Mouse (Mus musculus) T-helper 2 cell (primary cell): Measurements from ENCODE around the gene Gm9833.

ENCODE experiments used
- in situ Hi-C: fragments of 300-600 bp; cut with MboI, MseI; formaldehyde crosslinking; loops from one replicate; pipeline ENCODE4 v1.15.1; 2025; ENCODE audit warnings: high pct_unique_total_duplicates

The Gm9833 gene

DNA sequence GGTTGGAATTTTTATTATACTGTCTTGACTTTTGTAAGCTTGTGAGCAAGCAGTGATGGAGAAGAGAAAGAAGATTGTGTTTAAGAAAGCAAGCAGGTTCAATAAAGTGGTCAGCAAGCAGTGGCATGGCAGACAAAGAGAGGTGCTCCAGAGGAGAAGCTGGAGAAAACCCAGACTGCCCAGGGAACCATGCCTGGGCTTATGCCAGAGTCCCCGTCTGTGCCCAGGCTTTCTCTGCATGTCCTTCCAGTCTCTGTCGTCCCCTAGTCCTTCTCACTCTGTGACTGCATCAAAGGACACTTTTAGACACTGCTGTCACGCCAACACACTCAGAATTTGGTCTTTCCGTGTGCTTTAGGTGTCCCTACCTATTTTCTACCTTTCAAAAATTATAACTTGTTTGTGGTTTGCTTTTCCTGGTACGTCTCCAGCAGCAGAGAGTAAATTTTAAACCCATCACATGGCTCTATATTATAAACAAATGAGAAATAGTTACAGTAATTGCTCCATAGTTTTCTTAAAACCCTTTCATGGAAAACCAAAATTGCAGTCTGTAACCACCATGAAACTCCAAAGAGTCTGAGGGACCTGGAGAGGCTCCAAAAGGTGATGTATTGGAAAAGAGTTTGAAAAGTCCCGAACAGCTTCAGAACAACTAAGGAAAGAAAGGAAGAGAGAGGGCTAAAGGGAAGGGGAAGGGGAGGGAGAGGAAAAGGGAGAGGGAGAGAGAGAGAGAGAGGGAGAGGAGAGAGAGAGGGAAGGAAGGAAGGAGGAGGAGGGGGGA, 34.2 kb downstream of the Gm9833 start:
- in situ Hi-C loops: no loop called here

GRCm38 (mm10) chr3:10123615-10124014, 35.7 kb downstream of the Gm9833 start:
- in situ Hi-C loops: no loop called here

DNA sequence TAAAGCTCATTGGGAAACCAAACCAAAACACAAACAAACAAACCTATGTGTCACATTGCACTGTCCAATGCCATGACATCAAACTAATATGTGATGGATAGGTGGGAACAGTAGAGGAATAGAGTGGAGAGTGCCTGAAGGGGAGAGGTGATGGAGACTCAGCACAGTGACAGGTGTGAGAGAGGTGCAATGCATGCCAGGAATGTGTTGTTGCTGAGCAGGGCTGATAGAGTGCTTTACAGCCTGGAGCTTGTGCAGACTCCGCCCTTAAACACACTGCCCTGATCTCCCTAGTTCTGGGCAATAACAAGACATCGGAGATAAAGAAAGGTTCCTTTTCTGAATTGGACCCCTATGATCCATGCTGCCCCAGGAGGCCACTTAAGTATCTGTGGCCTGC, 36.2 kb downstream of the Gm9833 start:
- in situ Hi-C loops: no loop called here

- in situ Hi-C loops: no loop called here
Measured at GRCm38 (mm10) chr3:10125301-10125700, 37.4 kb downstream of the Gm9833 start.

DNA sequence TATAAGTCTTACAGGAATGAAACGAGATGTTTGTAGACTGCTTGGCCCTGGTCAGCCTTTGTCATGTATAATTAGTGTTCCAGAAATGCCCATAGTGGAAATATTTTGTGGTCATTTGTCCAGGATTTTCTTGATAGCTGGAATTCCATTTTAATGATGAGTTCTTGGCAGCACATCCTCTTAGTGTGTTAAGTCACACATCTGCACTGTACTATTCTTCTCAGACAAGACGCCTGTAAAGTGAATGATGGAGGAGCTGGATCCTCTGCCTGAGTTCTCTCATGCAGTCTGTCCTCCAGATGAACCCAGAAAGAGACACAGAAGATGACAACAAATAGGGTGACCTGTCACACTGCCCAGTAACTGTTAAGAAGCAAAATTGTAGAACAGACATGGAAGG, 38.1 kb downstream of the Gm9833 start:
- in situ Hi-C loops: no loop called here

- in situ Hi-C loops: no loop called here
Measured at GRCm38 (mm10) chr3:10126502-10126901, 38.6 kb downstream of the Gm9833 start.

GRCm38 (mm10) chr3:10126952-10127351, 39.0 kb downstream of the Gm9833 start:
- in situ Hi-C loops: no loop called here

DNA sequence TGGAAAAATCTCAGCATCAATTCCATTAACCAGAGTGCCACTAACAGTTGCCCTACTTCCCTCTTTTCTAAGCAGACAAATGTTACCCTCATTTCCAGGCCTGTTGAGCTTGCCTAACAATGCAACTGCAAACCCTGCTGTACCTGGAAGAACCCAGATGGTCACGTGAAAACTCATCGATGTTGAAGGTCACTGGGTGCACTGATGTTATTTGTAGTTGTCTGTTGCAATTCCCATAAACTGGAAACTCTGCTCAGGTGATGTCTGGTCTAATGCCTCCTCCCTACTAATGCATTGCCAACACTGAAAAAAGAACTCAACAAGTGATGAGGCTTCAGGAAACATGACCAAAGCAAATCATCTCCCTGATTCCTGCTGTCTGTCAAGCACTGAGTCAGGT, 39.6 kb downstream of the Gm9833 start:
- in situ Hi-C loops: no loop called here
